Mouse (Mus musculus): Measurements from ENCODE around the gene Hrnr. TPM values are rescaled to one million over a fixed set of nuclear protein-coding genes. Genes with fewer than 3 reads are reported as not detected.

Hrnr gene
- polyA plus RNA-seq, 1 experiment from 2014 or later = not detected

DNA sequence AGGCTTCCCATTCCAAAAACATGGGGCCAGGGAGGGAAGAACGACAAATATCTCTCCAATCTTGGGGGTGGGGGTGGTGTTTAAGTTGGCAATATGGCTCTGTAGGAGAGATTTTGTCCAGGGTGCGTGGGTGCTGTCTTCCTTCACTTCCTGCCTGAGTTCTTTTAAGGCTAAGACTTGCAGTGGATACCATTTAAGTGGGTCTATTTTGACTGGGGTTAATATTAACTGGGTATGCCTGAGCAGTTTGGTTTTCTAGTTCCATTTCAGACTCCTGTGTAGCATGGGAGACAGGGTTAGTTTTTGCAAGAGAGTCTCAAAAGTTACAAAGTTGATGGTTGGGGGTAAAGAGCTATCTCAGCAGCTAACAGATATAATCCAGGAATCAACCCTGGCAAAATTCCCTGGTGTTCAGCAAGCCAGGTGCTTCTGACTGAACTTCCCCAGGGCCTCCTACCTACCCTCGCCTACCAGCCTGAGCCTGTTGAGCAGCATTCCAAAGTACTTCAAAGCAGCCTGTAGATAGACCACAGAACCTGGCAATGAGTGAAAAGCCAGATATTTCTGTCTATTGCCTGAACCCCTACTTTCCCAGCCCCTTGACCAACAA lies 47.5 kb downstream of the Hrnr start:
- no peaks in the 10 kb centered on the region; the same call in 1 of the 2 replicates for H3K4me1 ChIP-seq (replicated peaks)
- 66% methylated on average over 3 of the region's 3 CpGs for WGBS
- H3K27me3 ChIP-seq (ENCODE audit: insufficient read depth, poor library complexity, severe bottlenecking) = peaks cover 5% of the 10 kb centered on the region; the same call in 1 of the 2 replicates
- H3K27ac ChIP-seq = no peak overlapping the region
- no peaks in the 10 kb centered on the region for H3K9me3 ChIP-seq
- no peaks in the 10 kb centered on the region for H3K36me3 ChIP-seq
- DNase-seq (ENCODE audit: low spot score) = no peak
- H3K4me3 ChIP-seq = no peak overlapping the region

DNA sequence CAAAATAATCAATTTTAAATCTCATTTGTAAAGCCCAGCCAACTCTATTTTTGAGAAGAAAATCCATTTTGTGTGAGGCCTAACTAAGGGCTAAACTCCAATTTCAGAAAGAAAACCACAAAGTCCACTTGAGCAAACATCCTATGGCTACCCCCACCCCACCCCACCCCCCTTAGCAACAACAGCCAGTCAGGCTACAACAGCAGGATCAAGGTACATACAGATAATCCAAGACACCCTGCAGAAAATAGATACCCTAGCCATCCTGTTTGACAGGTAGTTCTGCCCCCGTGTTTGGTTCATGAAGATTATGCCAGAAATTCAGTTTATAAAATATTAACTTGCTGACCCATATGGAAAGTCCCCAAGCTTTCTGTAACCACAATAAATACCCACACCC lies 48.6 kb downstream of the Hrnr start:
- H3K4me3 ChIP-seq = no peak overlapping the region
- DNase-seq (ENCODE audit: low spot score) = no peak
- WGBS = 83% methylated on average over 1 of the region's 1 CpGs
- no peaks in the 10 kb centered on the region for H3K27me3 ChIP-seq (ENCODE audit: insufficient read depth, poor library complexity, severe bottlenecking)
- no peaks in the 10 kb centered on the region for H3K4me1 ChIP-seq (replicated peaks)
- H3K9me3 ChIP-seq = no peaks in the 10 kb centered on the region
- no peak overlapping the region for H3K27ac ChIP-seq
- H3K36me3 ChIP-seq = no peaks in the 10 kb centered on the region

DNA sequence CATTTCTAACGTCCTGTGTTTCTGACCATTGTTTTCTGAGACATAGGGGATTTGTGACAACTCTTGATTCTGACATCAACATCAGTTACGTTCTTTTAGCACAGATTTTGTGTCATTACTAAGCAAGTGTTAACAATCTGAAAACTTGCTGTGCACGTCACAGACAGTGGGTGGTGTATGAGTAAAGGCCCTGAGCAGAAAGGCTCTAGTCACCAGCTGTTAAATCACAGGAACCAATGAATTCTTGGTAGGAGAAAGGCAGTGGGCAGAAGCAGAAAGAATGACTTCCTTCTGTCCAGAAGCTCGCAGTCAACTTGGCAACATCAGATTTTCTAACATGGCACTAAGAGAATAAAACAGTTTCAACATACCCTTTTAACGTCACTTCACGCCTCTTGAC lies 53.9 kb downstream of the Hrnr start:
- Histone ChIP-seq H3K4me3 (no peak overlapping the region), H3K9me3 (no peaks in the 10 kb centered on the region), H3K4me1 (replicated peaks) (no peaks in the 10 kb centered on the region), H3K27ac (no peak overlapping the region), H3K27me3 (ENCODE audit: insufficient read depth, poor library complexity, severe bottlenecking) (no peaks in the 10 kb centered on the region), H3K36me3 (no peaks in the 10 kb centered on the region)
- no peak for DNase-seq (ENCODE audit: low spot score)
- WGBS = 83% methylated on average over 6 of the region's 6 CpGs

DNA sequence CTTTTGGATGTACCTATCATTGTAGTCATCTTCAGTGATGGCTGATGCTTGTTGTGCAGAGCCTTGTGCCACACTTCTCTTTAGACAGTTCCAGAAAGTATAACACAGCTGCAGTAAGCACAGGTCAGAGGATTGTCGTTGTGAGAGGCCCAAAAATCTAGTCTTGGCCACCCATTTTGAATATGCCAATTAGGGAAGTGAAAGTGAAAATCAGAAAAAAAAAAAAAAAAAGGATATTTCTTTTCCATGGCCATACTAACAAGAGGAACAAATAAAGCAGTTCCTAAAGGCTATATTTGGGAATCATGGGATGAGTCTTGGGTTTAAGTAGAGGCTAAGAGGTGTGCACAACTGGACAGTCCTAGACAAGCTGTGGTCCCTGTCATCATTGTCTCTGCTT lies 55.6 kb downstream of the Hrnr start:
- no peaks in the 10 kb centered on the region for H3K9me3 ChIP-seq
- H3K4me3 ChIP-seq = no peak overlapping the region
- no peaks in the 10 kb centered on the region for H3K27me3 ChIP-seq (ENCODE audit: insufficient read depth, poor library complexity, severe bottlenecking)
- H3K4me1 ChIP-seq (replicated peaks) = no peaks in the 10 kb centered on the region
- H3K36me3 ChIP-seq = no peaks in the 10 kb centered on the region
- H3K27ac ChIP-seq = no peak overlapping the region
- WGBS = 86% methylated on average over 1 of the region's 1 CpGs
- no peak for DNase-seq (ENCODE audit: low spot score)

DNA sequence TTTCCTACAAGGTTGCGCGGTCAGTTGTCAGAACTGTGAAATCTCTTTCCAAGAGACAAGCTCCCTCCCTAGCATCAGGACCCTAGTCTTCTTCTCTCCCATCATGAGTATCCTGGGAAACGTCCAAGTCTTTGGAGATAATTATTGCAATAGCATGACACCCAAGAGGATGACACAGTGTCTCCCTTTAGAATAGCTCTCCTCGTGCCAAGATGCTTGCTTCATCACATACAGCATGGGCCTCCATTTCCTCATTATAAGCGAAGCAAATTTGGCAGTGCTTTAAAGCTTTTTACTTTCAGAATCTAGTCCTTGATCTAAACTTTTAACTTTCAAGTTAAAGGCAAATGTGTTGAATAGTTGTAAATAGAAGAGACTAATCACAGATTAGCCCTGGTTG lies 56.1 kb downstream of the Hrnr start:
- 88% methylated on average over 5 of the region's 5 CpGs for WGBS
- Histone ChIP-seq H3K27ac (no peak overlapping the region), H3K9me3 (no peaks in the 10 kb centered on the region), H3K27me3 (ENCODE audit: insufficient read depth, poor library complexity, severe bottlenecking) (no peaks in the 10 kb centered on the region), H3K36me3 (no peaks in the 10 kb centered on the region), H3K4me3 (no peak overlapping the region), H3K4me1 (replicated peaks) (no peaks in the 10 kb centered on the region)
- DNase-seq (ENCODE audit: low spot score) = no peak

DNA sequence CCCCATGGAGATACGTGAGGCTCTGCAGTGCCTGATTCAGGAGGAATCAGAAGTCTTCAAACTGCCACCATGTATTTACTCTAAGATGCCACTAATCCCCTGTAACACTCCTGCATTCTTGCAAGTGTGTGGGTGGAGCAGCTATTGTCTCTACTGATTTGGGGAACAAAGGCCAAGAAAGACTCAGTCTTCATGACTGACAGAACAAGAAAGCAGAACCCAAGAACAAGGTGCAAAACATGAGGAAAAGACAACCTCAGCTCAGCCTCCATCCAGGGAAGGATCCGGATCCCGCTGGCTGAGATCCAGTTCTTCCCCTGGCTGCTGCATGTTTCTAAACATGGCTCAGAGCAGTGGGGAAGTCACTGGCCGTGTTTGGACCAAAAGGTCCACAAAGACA lies 58.6 kb downstream of the Hrnr start:
- Histone ChIP-seq H3K4me1 (replicated peaks) (no peaks in the 10 kb centered on the region), H3K4me3 (no peak overlapping the region), H3K36me3 (no peaks in the 10 kb centered on the region), H3K27ac (no peak overlapping the region), H3K27me3 (ENCODE audit: insufficient read depth, poor library complexity, severe bottlenecking) (no peaks in the 10 kb centered on the region), H3K9me3 (no peaks in the 10 kb centered on the region)
- 52% methylated on average over 4 of the region's 4 CpGs for WGBS
- no peak for DNase-seq (ENCODE audit: low spot score)

Other genes with a start within 250 kb of the Hrnr start
- gene Crnn, start 175.0 kb upstream of the Hrnr start, polyA plus RNA-seq (2016; fragmentation: Nextera tagmentation; extraction: Ambion mirVana) = not detected in 2 replicates
- not detected in 2 replicates for gene Flg2, start 122.5 kb upstream of the Hrnr start, polyA plus RNA-seq (2016; fragmentation: Nextera tagmentation; extraction: Ambion mirVana)
- not detected in 2 replicates for gene Flg, start 46.2 kb upstream of the Hrnr start, polyA plus RNA-seq (2016; fragmentation: Nextera tagmentation; extraction: Ambion mirVana)
- gene Rptn, start 74.0 kb downstream of the Hrnr start, polyA plus RNA-seq (2016; fragmentation: Nextera tagmentation; extraction: Ambion mirVana) = not detected in 2 replicates
- gene Tchh, start 122.6 kb downstream of the Hrnr start, polyA plus RNA-seq (2016; fragmentation: Nextera tagmentation; extraction: Ambion mirVana) = 0.54 and 0.81 TPM in 2 replicates
- not detected in 2 replicates for gene Tchhl1, start 149.0 kb downstream of the Hrnr start, polyA plus RNA-seq (2016; fragmentation: Nextera tagmentation; extraction: Ambion mirVana)
- gene S100a11, start 200.7 kb downstream of the Hrnr start, polyA plus RNA-seq (2016; fragmentation: Nextera tagmentation; extraction: Ambion mirVana) = 327 and 404 TPM in 2 replicates
- 160 and 200 TPM in 2 replicates for gene S100a10, start 235.3 kb downstream of the Hrnr start, polyA plus RNA-seq (2016; fragmentation: Nextera tagmentation; extraction: Ambion mirVana)